Mouse (Mus musculus) forebrain, postnatal 0 days (tissue): ENCODE measurements at regions not wholly inside any gene's neighbourhood (a gene's known extent, or its start where the extent isn't known, plus 50 kb on each side); places are given as distances from the start of the nearest gene placed in this dataset.
"Not testable (repeated sequence)": the region's sequence is repeated elsewhere in the genome, so short reads cannot be mapped to it uniquely, and the experiment has no call there.

Source experiments
- ATAC-seq: fragments of 200-750 bp; cut with Nextera tagmentation; 2 replicates; pipeline ENCODE4 v1.8.0; 2017; ENCODE audit warnings: mild to moderate bottlenecking, moderate library complexity
- DNase-seq: peaks from one replicate; pipeline ENCODE4 v3.0.0-alpha.2; 2015
- H3K27ac ChIP-seq: fragments of 300-500 bp; sonication (generic); 2 replicates; pipeline ENCODE4 v1.5.1; 2014; ENCODE audit warnings: low read depth, mild to moderate bottlenecking, antibody characterized with exemption, low read length, moderate library complexity, mixed read lengths
- H3K27me3 ChIP-seq: fragments of 300-500 bp; sonication (generic); 2 replicates; pipeline ENCODE4 v1.6.1; 2014; ENCODE audit warnings: mild to moderate bottlenecking, low read length, mixed read lengths; ENCODE audit not compliant: insufficient read depth
- H3K36me3 ChIP-seq: fragments of 300-500 bp; sonication (generic); 2 replicates; pipeline ENCODE4 v1.6.1; 2014; ENCODE audit warnings: mild to moderate bottlenecking, moderate library complexity; ENCODE audit not compliant: insufficient read depth
- H3K4me1 ChIP-seq: fragments of 300-500 bp; sonication (generic); 2 replicates; pipeline ENCODE4 v1.6.1; 2014; ENCODE audit warnings: antibody characterized with exemption; ENCODE audit not compliant: insufficient read depth
- H3K4me2 ChIP-seq: fragments of 300-500 bp; sonication (generic); 2 replicates; pipeline ENCODE4 v1.6.1; 2014; ENCODE audit warnings: low read depth, mild to moderate bottlenecking, moderate library complexity
- H3K4me3 ChIP-seq: fragments of 300-500 bp; sonication (generic); 2 replicates; pipeline ENCODE4 v1.5.1; 2014; ENCODE audit warnings: low read depth, low read length, mixed read lengths
- H3K9ac ChIP-seq: fragments of 300-500 bp; sonication (generic); 2 replicates; pipeline ENCODE4 v1.6.1; 2014; ENCODE audit warnings: mild to moderate bottlenecking
- H3K9me3 ChIP-seq: fragments of 300-500 bp; sonication (generic); 2 replicates; pipeline ENCODE4 v1.6.1; 2016; ENCODE audit warnings: low read length
- CTCF ChIP-seq: sonication (generic); IDR thresholded peaks from 2 replicates; pipeline ENCODE4 v1.5.1; 2016; ENCODE audit warnings: antibody characterized with exemption, control low read depth, low read depth
- WGBS: fragments of 180-500 bp; shearing (Covaris S2); extraction: QIAGEN DNeasy Blood & Tissue Kit; methylation state at CpG from one replicate; pipeline ENCODE4 v1.1.7; 2014; 5-methylcytosine and 5-hydroxymethylcytosine counted together

GRCm38 (mm10) chr7:63998995-63999960, 60.6 kb upstream of the Klf13 start:
- ATAC-seq (no peak), DNase-seq (no peak)
- Histone ChIP-seq H3K4me1 (no peaks in the 10 kb centered on the region), H3K27me3 (no peaks in the 10 kb centered on the region), H3K36me3 (no peaks in the 10 kb centered on the region), H3K4me2 (no peak overlapping the region), H3K4me3 (no peak overlapping the region), H3K9ac (no peak overlapping the region), H3K9me3 (no peaks in the 10 kb centered on the region), H3K27ac (no peak overlapping the region)
- WGBS = 69% methylated on average over 6 of the region's 6 CpGs
- TF ChIP-seq CTCF = no peak

GRCm38 (mm10) chr7:63997997-63998396, 59.3 kb upstream of the Klf13 start:
- H3K4me2 ChIP-seq = no peak overlapping the region

GRCm38 (mm10) chr7:63996581-63997098, 57.9 kb upstream of the Klf13 start:
- no peaks in the 10 kb centered on the region for H3K27me3 ChIP-seq
- TF ChIP-seq CTCF = no peak
- DNase-seq (no peak), ATAC-seq (no peak)
- no peak overlapping the region for H3K4me2 ChIP-seq
- no peaks in the 10 kb centered on the region for H3K36me3 ChIP-seq
- H3K9me3 ChIP-seq = no peaks in the 10 kb centered on the region
- no peaks in the 10 kb centered on the region for H3K4me1 ChIP-seq
- H3K4me3 ChIP-seq = no peak overlapping the region
- 84% methylated on average over 6 of the region's 6 CpGs for WGBS
- H3K9ac ChIP-seq = no peak overlapping the region
- no peak overlapping the region for H3K27ac ChIP-seq

More at GRCm38 (mm10) chr7:63997997-63998396, 59.3 kb upstream of the Klf13 start:
- no peaks in the 10 kb centered on the region for H3K4me1 ChIP-seq
- no peak overlapping the region for H3K4me3 ChIP-seq
- no peak for ATAC-seq
- no peak for TF ChIP-seq CTCF
- no peaks in the 10 kb centered on the region for H3K36me3 ChIP-seq
- WGBS = 77% methylated on average over 3 of the region's 3 CpGs
- H3K27me3 ChIP-seq = no peaks in the 10 kb centered on the region
- H3K27ac ChIP-seq = no peak overlapping the region
- DNase-seq = no peak
- no peaks in the 10 kb centered on the region for H3K9me3 ChIP-seq
- no peak overlapping the region for H3K9ac ChIP-seq

DNA sequence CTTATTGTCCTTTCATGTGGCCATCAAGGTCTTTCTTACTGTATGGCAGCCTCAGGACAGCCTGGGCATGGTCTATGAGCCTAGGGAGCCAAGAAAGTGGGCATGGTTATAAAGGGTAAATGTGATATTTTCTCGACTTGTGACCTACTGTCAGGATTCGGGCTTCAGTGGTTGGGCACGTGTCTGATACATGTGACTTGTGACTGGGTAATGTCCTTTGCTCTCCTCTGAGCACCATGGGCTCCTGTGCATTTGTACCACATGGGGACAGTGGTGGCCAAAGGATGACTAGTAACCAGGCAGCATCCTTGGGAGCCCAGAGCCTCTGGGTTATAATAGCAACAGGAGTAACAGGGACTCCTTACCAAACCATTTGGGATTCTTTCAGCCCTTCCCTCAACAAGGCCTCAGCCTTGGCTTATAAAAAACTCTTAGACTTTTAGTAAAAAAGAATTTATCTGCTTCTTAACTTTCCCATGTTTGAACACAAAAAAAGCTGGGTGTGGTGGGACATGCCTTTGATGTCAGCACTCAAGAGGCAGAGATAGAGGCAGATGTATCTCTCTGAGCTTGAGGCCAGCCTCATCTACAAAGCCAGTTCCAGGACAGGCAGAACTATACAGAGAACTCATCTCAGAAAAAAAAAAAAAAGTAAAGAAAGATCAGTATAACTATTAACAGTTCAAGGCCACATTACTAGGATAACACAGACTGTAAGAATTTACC, 56.7 kb upstream of the Klf13 start:
- Histone ChIP-seq H3K27me3 (no peaks in the 10 kb centered on the region), H3K36me3 (no peaks in the 10 kb centered on the region), H3K4me2 (no peak overlapping the region), H3K9ac (no peak overlapping the region), H3K4me1 (no peaks in the 10 kb centered on the region), H3K27ac (no peak overlapping the region), H3K4me3 (no peak overlapping the region), H3K9me3 (no peaks in the 10 kb centered on the region)
- DNase-seq (no peak), ATAC-seq (no peak)
- no peak for TF ChIP-seq CTCF
- 90% methylated on average over 3 of the region's 3 CpGs for WGBS

- DNase-seq, H3K9ac ChIP-seq, H3K9me3 ChIP-seq, H3K4me2 ChIP-seq, H3K27ac ChIP-seq, ATAC-seq, H3K27me3 ChIP-seq, H3K36me3 ChIP-seq, H3K4me1 ChIP-seq, H3K4me3 ChIP-seq: not testable (repeated sequence)
- 79% methylated on average over 3 of the region's 3 CpGs for WGBS
Observed at GRCm38 (mm10) chr7:63994769-63995168, 56.1 kb upstream of the Klf13 start.

DNA sequence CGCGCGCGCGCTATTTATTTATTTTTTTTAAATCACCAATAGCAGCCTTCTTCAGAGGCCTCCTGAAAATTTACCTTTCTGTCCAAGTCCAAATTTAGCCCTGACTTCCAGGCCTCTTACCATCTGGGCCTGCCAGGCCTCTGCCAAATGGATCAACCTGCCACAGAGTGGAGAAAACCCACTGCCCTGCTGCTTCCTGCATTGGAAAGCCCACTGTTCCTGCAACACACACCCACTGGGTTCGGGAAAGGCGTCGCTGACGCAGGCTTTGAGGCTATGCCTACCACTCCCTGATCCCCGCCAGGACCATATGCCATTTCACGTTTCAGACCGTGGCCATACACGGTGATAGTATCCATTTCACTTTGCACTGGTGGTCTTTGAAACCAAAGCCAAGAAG, 53.4 kb upstream of the Klf13 start:
- no peak overlapping the region for H3K9ac ChIP-seq
- H3K27me3 ChIP-seq = no peaks in the 10 kb centered on the region
- WGBS = 92% methylated on average over 13 of the region's 13 CpGs
- peaks cover 2% of the 10 kb centered on the region; the same call in 1 of the 2 replicates for H3K4me1 ChIP-seq
- TF ChIP-seq CTCF = no peak
- H3K36me3 ChIP-seq = no peaks in the 10 kb centered on the region
- DNase-seq = no peak
- ATAC-seq = no peak
- H3K4me3 ChIP-seq = no peak overlapping the region
- H3K4me2 ChIP-seq = no peak overlapping the region
- no peak overlapping the region for H3K27ac ChIP-seq
- no peaks in the 10 kb centered on the region for H3K9me3 ChIP-seq
